Mouse (Mus musculus) thymus, adult 2 months (tissue): ENCODE data around the gene Usp54. TPM values are rescaled to one million over a fixed set of nuclear protein-coding genes. Genes with fewer than 3 reads are reported as not detected.
A peak's percentile ranks its signal among the peaks of the same experiment; 100 is the strongest.

Experiments used
- DNase-seq: peaks from one replicate; pipeline ENCODE4 v3.0.0; 2021
- H3K27ac ChIP-seq: fragments of 200-500 bp; 2 replicates; pipeline ENCODE4 v1.5.1; 2012; ENCODE audit warnings: low read length, control low read depth; ENCODE audit not compliant: control insufficient read depth, insufficient read depth
- H3K27me3 ChIP-seq: fragments of 200-500 bp; 2 replicates; pipeline ENCODE4 v1.6.1; 2012; ENCODE audit warnings: mild to moderate bottlenecking, low read length, moderate library complexity, mixed read lengths; ENCODE audit not compliant: control insufficient read depth, insufficient read depth
- H3K36me3 ChIP-seq: fragments of 200-500 bp; 2 replicates; pipeline ENCODE4 v1.6.1; 2012; ENCODE audit warnings: mild to moderate bottlenecking, low read length, moderate library complexity; ENCODE audit not compliant: control insufficient read depth, insufficient read depth
- H3K4me1 ChIP-seq: fragments of 200-500 bp; replicated peaks from 2 replicates; pipeline ENCODE4 v1.6.1; 2012; ENCODE audit warnings: low read length; ENCODE audit not compliant: control insufficient read depth, insufficient read depth
- H3K4me3 ChIP-seq: fragments of 200-500 bp; 2 replicates; pipeline ENCODE4 v1.5.1; 2012; ENCODE audit warnings: mild to moderate bottlenecking, low read length, control low read depth, moderate library complexity; ENCODE audit not compliant: control insufficient read depth, insufficient read depth
- CTCF ChIP-seq: fragments of 200-500 bp; IDR thresholded peaks from 2 replicates; pipeline ENCODE4 v1.5.1; 2012; ENCODE audit warnings: mild to moderate bottlenecking, control low read depth, low read length, moderate library complexity, borderline replicate concordance; ENCODE audit not compliant: control insufficient read depth, poor library complexity, insufficient read depth; ENCODE audit errors: extremely low read depth
- POLR2A ChIP-seq: fragments of 200-500 bp; IDR thresholded peaks from 2 replicates; pipeline ENCODE4 v1.6.1; 2012; ENCODE audit warnings: mild to moderate bottlenecking, low read length, control low read depth, moderate library complexity; ENCODE audit not compliant: control insufficient read depth, poor library complexity, insufficient read depth; ENCODE audit errors: extremely low read depth
- WGBS: fragments of 180-500 bp; shearing (Covaris S2); methylation state at CpG from one replicate; pipeline ENCODE4 v1.1.7; 2018; 5-methylcytosine and 5-hydroxymethylcytosine counted together
- polyA plus RNA-seq: library from polyadenylated mRNA; depleted of rRNA; stranded (reverse); fragments of >200 nt; gene quantifications from 2 replicates; pipeline ENCODE4 v1.2.3, GENCODE M21; 2012

The Usp54 gene
- polyA plus RNA-seq, 1 experiment: 3.9 TPM

DNA sequence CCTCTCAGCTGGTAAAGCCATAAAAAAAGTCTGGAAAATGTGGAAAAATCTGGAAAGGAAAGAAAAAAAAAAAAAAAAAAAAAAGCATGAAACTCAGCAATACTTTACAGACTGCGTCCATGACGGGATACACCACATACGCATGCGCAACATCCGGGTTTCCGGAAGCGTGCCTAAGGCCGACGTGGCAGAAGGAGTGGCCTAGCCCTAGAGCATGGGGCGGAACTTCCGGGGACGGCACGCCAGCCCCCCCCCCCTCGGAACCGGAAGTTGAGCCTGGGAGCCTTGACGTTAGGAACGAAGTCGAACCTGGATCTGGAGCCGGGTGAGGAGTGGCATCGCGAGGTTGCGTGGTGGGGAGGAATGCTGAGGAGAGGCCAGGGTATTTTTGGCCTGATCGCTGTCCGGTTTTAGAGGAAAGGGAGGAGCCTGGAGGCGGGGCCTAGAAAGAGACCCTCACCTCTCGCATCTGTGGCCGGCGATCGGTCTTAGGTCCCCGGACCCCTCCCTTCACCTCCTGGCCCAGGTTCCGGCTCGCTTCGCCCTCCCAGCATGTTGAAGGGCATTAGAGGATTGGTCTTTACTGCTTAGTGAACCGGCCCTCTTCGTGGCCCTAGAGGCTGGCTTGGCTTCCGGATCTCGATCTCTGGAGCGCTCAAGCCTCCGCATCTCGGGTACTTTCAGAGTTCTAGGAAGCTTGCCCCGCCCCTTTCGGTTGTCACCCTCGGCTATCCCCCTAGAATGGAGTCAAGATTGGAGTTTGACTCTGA lies 33.4 kb upstream of the Usp54 start, which contains the start of gene Sec24c:
TSS of gene Sec24c (plus strand) at position 245 of the 770 bp plus-strand sequence.
- peak; percentile 97 for DNase-seq
- TF ChIP-seq POLR2A (0 out of 2 replicates have a peak, but pooled peaks have one; percentile 55), CTCF (0 out of 2 replicates have a peak, but pooled peaks have one; percentile 31)
- Histone ChIP-seq H3K4me3 (peak within 1 kb of the TSS; percentile 94), H3K36me3 (peaks cover 27% of the 10 kb centered on the region), H3K4me1 (peaks cover 5% of the 10 kb centered on the region), H3K27me3 (no peaks in the 10 kb centered on the region), H3K27ac (peak within 1 kb of the TSS; percentile 67)
- WGBS: under 1% methylated on average over 43 of the region's 43 CpGs

DNA sequence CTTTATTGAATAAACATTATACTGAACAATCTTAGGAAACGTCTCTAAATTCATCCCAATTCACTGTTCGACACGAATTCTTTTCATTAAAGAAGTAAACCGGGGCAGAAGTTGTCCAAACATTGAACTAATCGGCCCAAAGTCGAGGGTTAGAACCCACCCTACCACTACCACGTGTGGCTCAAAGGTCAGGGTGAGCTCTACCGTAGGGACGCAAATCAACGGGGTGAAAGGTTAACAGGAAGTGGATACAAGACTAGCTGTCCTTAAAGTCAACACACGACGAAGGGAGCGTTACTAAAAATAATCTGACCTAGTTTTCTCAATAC lies 32.8 kb upstream of the Usp54 start:
- peak overlapping the region; percentile 59 for H3K27ac ChIP-seq
- peak overlapping the region; percentile 34 for H3K4me3 ChIP-seq
- DNase-seq: peak; percentile 40
- 12% methylated on average over 13 of the region's 13 CpGs for WGBS
- no peaks in the 10 kb centered on the region for H3K27me3 ChIP-seq
- peaks cover 24% of the 10 kb centered on the region for H3K36me3 ChIP-seq
- no peak for TF ChIP-seq POLR2A
- TF ChIP-seq CTCF: no peak
- H3K4me1 ChIP-seq: peaks cover 5% of the 10 kb centered on the region

DNA sequence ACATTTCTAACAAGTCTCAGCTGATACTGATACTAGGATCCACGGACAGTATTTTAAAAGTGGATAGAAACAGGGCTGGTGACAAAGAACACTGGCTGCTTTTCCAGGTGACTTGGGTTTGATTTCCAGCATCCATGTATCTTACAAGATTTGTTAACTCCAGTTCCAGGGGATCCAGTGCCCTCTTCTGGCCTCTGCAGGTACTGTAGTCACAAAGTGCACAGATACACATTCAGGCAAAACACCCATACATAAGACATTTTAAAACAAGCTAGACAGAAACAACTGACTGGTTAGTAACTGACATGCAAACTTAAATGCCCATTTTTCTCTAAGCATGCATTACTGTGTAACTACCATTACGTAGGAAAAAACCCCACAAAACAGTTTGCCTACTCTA lies 32.1 kb upstream of the Usp54 start:
- Histone ChIP-seq H3K4me3 (no peak overlapping the region), H3K27ac (no peak overlapping the region), H3K27me3 (no peaks in the 10 kb centered on the region), H3K4me1 (peaks cover 5% of the 10 kb centered on the region), H3K36me3 (peaks cover 19% of the 10 kb centered on the region)
- no peak for TF ChIP-seq CTCF
- TF ChIP-seq POLR2A: no peak
- 91% methylated on average over 2 of the region's 2 CpGs for WGBS
- peak; percentile 42 for DNase-seq

DNA sequence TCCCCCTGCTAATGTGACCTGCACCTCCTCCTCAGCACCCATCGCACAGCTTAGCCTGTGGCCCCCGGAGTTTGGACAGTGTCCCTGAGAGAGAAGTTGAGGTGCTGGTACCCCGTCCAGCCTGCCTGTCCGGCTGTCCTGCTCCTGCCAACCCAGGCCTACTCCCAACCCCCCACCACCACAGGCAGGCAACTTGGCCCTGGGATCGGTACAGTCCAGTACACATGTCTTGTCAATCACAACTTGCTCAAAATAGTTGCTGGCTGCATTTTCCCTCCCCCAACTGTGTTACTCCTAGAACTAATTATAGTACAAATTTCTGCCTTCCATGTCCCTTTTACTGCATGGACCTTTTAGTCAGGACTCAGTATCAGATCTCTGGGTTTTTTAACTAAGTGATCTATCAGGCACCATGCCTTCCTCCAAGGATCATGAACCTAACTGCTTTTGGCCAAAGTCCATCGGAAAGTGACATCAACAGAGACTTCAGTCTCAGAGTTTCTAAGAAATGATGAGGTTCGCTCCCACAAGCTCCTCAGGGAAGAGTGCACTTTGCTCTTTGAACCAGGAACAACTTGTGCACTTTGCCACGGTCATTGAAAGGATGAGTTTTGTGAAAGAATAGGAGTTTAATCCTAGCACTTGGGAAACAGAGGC lies 27.4 kb upstream of the Usp54 start, which contains the start of gene Synpo2l:
TSS of gene Synpo2l (minus strand) at position 201 of the 657 bp plus-strand sequence.
- no peak within 1 kb of the TSS for H3K27ac ChIP-seq

DNA sequence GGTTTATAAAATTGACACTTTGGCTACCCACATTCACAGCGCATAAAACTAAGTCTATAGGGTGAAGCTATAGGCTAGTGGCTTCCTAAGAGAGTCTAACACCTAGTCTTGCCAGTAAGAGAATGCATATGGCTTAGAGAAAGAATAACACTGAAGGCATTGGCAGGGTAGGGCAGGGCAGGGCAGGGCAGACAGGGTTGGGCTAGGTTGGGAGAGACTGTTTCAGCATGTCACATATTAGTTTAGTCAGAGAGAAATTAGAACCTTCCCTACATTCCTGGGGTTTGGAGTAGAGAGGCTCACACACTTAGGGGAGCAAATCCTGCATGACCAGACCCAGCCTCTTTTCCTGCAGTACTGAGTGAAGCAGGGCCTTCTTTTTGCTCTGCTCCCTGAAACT lies 26.6 kb upstream of the Usp54 start:
- WGBS: 98% methylated on average over 1 of the region's 1 CpGs
- no peak for DNase-seq
- Histone ChIP-seq H3K36me3 (no peaks in the 10 kb centered on the region), H3K27me3 (no peaks in the 10 kb centered on the region), H3K4me3 (no peak overlapping the region), H3K4me1 (peaks cover 8% of the 10 kb centered on the region), H3K27ac (no peak overlapping the region)
- TF ChIP-seq CTCF (no peak), POLR2A (no peak)

More for the DNA sequence above, 27.4 kb upstream of the Usp54 start, which contains the start of gene Synpo2l:
- TF ChIP-seq POLR2A: no peak
- no peak for TF ChIP-seq CTCF
- peaks cover 8% of the 10 kb centered on the region for H3K4me1 ChIP-seq
- no peak within 1 kb of the TSS for H3K4me3 ChIP-seq
- 93% methylated on average over 8 of the region's 8 CpGs for WGBS
- no peaks in the 10 kb centered on the region for H3K36me3 ChIP-seq
- no peak for DNase-seq
- no peaks in the 10 kb centered on the region for H3K27me3 ChIP-seq

DNA sequence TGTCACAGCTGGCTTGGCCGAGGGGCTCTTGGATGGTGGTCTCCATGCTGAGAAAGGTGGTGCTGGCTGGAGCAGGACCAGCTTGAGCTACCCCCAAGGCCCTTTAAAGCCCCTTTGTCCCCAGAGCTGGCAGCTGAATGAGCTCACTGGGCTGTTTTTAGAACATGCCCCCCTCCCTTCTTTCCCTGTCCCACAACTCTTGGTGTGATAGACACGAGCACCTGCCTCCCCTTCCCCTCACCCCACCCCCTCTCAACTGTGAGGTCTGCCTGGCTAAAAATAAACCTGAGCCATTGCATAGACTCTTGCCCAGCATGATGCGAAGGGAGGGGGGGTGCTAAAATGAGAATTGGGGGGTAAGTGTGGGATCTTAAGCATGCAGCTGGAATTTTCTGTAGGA lies 23.6 kb upstream of the Usp54 start:
- TF ChIP-seq CTCF (no peak), POLR2A (no peak)
- H3K27me3 ChIP-seq: no peaks in the 10 kb centered on the region
- WGBS: 46% methylated on average over 3 of the region's 3 CpGs
- no peak overlapping the region for H3K27ac ChIP-seq
- no peak for DNase-seq
- H3K4me1 ChIP-seq: peaks cover 17% of the 10 kb centered on the region
- no peak overlapping the region for H3K4me3 ChIP-seq
- H3K36me3 ChIP-seq: no peaks in the 10 kb centered on the region
